Mouse (Mus musculus) midbrain, postnatal 0 days (tissue): Measurements from ENCODE around the gene Mfn2. TPM values are rescaled to one million over a fixed set of nuclear protein-coding genes. Genes with fewer than 3 reads are reported as not detected.

Experiments
- ATAC-seq: fragments of 200-750 bp; cut with Nextera tagmentation; 2 replicates; pipeline ENCODE4 v1.8.0; 2017; ENCODE audit warnings: moderate number of reproducible peaks, mild to moderate bottlenecking, moderate TSS enrichment, moderate library complexity; ENCODE audit not compliant: low FRiP score
- DNase-seq: peaks from one replicate; pipeline ENCODE4 v3.0.0-alpha.2; 2015; ENCODE audit warnings: low spot score
- H3K27ac ChIP-seq: fragments of 300-500 bp; sonication (generic); 2 replicates; pipeline ENCODE4 v1.5.1; 2014; ENCODE audit warnings: low read depth, mild to moderate bottlenecking, low read length, mixed read lengths
- H3K27me3 ChIP-seq: fragments of 300-500 bp; sonication (generic); 2 replicates; pipeline ENCODE4 v1.6.1; 2014; ENCODE audit warnings: low read length, control low read depth, mixed read lengths; ENCODE audit not compliant: insufficient read depth
- H3K36me3 ChIP-seq: fragments of 300-500 bp; sonication (generic); 2 replicates; pipeline ENCODE4 v1.6.1; 2014; ENCODE audit warnings: low read length, control low read depth, mixed read lengths; ENCODE audit not compliant: insufficient read depth
- H3K4me1 ChIP-seq: fragments of 300-500 bp; sonication (generic); 2 replicates; pipeline ENCODE4 v1.6.1; 2014; ENCODE audit warnings: mild to moderate bottlenecking, control low read depth, antibody characterized with exemption, low read length, mixed read lengths; ENCODE audit not compliant: insufficient read depth
- H3K4me2 ChIP-seq: fragments of 300-500 bp; sonication (generic); 2 replicates; pipeline ENCODE4 v1.6.1; 2014; ENCODE audit warnings: low read depth, mild to moderate bottlenecking, low read length, mixed read lengths; ENCODE audit not compliant: poor library complexity, severe bottlenecking
- H3K4me3 ChIP-seq: fragments of 300-500 bp; sonication (generic); 2 replicates; pipeline ENCODE4 v1.5.1; 2014; ENCODE audit warnings: low read depth, mild to moderate bottlenecking, low read length, moderate library complexity
- H3K9ac ChIP-seq: fragments of 300-500 bp; sonication (generic); replicated peaks from 2 replicates; pipeline ENCODE4 v1.6.1; 2014; ENCODE audit warnings: mild to moderate bottlenecking, low read length, moderate library complexity, mixed read lengths; ENCODE audit not compliant: poor library complexity, severe bottlenecking
- H3K9me3 ChIP-seq: fragments of 300-500 bp; sonication (generic); 2 replicates; pipeline ENCODE4 v1.6.1; 2016; ENCODE audit warnings: low read length, control low read depth
- CTCF ChIP-seq: IDR thresholded peaks from 2 replicates; pipeline ENCODE4 v1.5.1; 2016; ENCODE audit warnings: antibody characterized with exemption, mild to moderate bottlenecking
- WGBS: fragments of 180-500 bp; shearing (Covaris S2); extraction: QIAGEN DNeasy Blood & Tissue Kit; methylation state at CpG from one replicate; pipeline ENCODE4 v1.1.7; 2014; 5-methylcytosine and 5-hydroxymethylcytosine counted together
- polyA plus RNA-seq: library from polyadenylated mRNA; unstranded; fragments of >200 nt; fragmentation: Nextera tagmentation; extraction: Ambion mirVana; gene quantifications from 2 replicates; pipeline ENCODE4 v1.2.1, GENCODE M21; 2015
- total RNA-seq: library from RNA; depleted of rRNA; stranded (reverse); fragments of >200 nt; gene quantifications from 2 replicates; pipeline ENCODE4 v1.2.3, GENCODE M21; 2014

Mfn2 gene
- total and polyA plus RNA-seq, 2 experiments from 2014 or later = 92.3 to 96.9 TPM

- Histone ChIP-seq H3K4me3 (no peak overlapping the region), H3K9me3 (no peaks in the 10 kb centered on the region), H3K4me1 (0 out of 2 replicates have a peak, but pooled peaks cover 2% of the 10 kb centered on the region), H3K27me3 (no peaks in the 10 kb centered on the region), H3K27ac (no peak overlapping the region), H3K9ac (no peak overlapping the region), H3K4me2 (no peak overlapping the region), H3K36me3 (peaks cover 80% of the 10 kb centered on the region)
- ATAC-seq (no peak), DNase-seq (no peak)
- 67% methylated on average over 1 of the region's 1 CpGs for WGBS
- no peak for TF ChIP-seq CTCF
Measured at GRCm38 (mm10) chr4:147896411-147896810, 8.1 kb downstream of the Mfn2 start.

GRCm38 (mm10) chr4:147895815-147896330 lies 8.6 kb downstream of the Mfn2 start:
- Histone ChIP-seq H3K9me3 (no peaks in the 10 kb centered on the region), H3K4me2 (no peak overlapping the region), H3K9ac (no peak overlapping the region), H3K4me3 (no peak overlapping the region), H3K4me1 (0 out of 2 replicates have a peak, but pooled peaks cover 2% of the 10 kb centered on the region), H3K27ac (no peak overlapping the region), H3K27me3 (no peaks in the 10 kb centered on the region), H3K36me3 (peaks cover 83% of the 10 kb centered on the region)
- 97% methylated on average over 4 of the region's 4 CpGs for WGBS
- DNase-seq (no peak), ATAC-seq (no peak)
- TF ChIP-seq CTCF = no peak

GRCm38 (mm10) chr4:147890341-147890740 lies 14.2 kb downstream of the Mfn2 start:
- ATAC-seq (no peak), DNase-seq (no peak)
- WGBS = 86% methylated on average over 6 of the region's 6 CpGs
- Histone ChIP-seq H3K4me2 (no peak overlapping the region), H3K4me1 (no peaks in the 10 kb centered on the region), H3K9ac (no peak overlapping the region), H3K9me3 (no peaks in the 10 kb centered on the region), H3K4me3 (no peak overlapping the region), H3K27ac (no peak overlapping the region), H3K36me3 (peaks cover 73% of the 10 kb centered on the region), H3K27me3 (no peaks in the 10 kb centered on the region)
- no peak for TF ChIP-seq CTCF

- no peaks in the 10 kb centered on the region for H3K9me3 ChIP-seq
- WGBS = 88% methylated on average over 4 of the region's 4 CpGs
- H3K9ac ChIP-seq = no peak overlapping the region
- no peak overlapping the region for H3K4me3 ChIP-seq
- ATAC-seq (no peak), DNase-seq (no peak)
- no peak overlapping the region for H3K4me2 ChIP-seq
- no peak overlapping the region for H3K27ac ChIP-seq
- no peaks in the 10 kb centered on the region for H3K4me1 ChIP-seq
- H3K27me3 ChIP-seq = no peaks in the 10 kb centered on the region
- peaks cover 77% of the 10 kb centered on the region for H3K36me3 ChIP-seq
- TF ChIP-seq CTCF = no peak
Measured at GRCm38 (mm10) chr4:147888237-147888636, 16.3 kb downstream of the Mfn2 start.

GRCm38 (mm10) chr4:147887277-147887676 lies 17.2 kb downstream of the Mfn2 start:
- no peak overlapping the region for H3K9ac ChIP-seq
- H3K36me3 ChIP-seq = peaks cover 82% of the 10 kb centered on the region
- no peak overlapping the region for H3K27ac ChIP-seq
- H3K4me3 ChIP-seq = no peak overlapping the region
- H3K9me3 ChIP-seq = no peaks in the 10 kb centered on the region
- TF ChIP-seq CTCF = no peak
- no peaks in the 10 kb centered on the region for H3K4me1 ChIP-seq
- WGBS = 95% methylated on average over 7 of the region's 7 CpGs
- DNase-seq = no peak
- H3K4me2 ChIP-seq = no peak overlapping the region
- no peaks in the 10 kb centered on the region for H3K27me3 ChIP-seq
- no peak for ATAC-seq

GRCm38 (mm10) chr4:147886158-147886557 lies 18.3 kb downstream of the Mfn2 start:
- DNase-seq (no peak), ATAC-seq (no peak)
- Histone ChIP-seq H3K4me2 (no peak overlapping the region), H3K9ac (no peak overlapping the region), H3K36me3 (peaks cover 84% of the 10 kb centered on the region), H3K4me1 (no peaks in the 10 kb centered on the region), H3K27me3 (no peaks in the 10 kb centered on the region), H3K4me3 (no peak overlapping the region), H3K27ac (no peak overlapping the region), H3K9me3 (no peaks in the 10 kb centered on the region)
- no peak for TF ChIP-seq CTCF
- WGBS = 90% methylated on average over 12 of the region's 12 CpGs
